Mouse (Mus musculus): ENCODE measurements at regions not wholly inside any gene's neighbourhood (a gene's known extent, or its start where the extent isn't known, plus 50 kb on each side); places are given as distances from the start of the nearest gene placed in this dataset.

DNA sequence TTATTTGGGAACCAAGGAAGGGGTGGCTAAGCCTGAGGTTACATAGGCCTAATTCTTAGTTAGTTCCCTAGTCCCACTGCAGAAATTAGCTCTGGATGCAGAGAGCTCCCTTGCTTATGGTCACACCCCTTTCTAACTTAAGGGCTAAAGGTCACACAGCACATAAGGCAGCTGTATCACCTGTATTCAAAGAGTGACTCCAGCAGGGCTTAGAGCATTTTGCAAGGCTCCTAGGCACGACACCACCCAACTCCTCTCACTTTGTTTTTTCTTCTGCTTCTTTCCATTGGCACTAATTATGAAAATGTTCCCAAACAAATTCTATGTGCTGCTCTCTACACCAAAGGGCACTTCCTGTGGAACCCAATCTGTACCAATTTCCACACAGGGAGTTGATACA is 268.9 kb downstream of the Rnf152 start:
- no peak for TF ChIP-seq CTCF (IDR thresholded peaks at IDR 0.05)
- no peak for TF ChIP-seq EP300 (IDR thresholded peaks at IDR 0.05)
